Mouse (Mus musculus): ENCODE measurements around the gene Gm9125.
"Not testable (repeated sequence)": the region's sequence is repeated elsewhere in the genome, so short reads cannot be mapped to it uniquely, and the experiment has no call there.

Gene Gm9125

GRCm38 (mm10) chr3:94054785-94055184 is at the start of gene Gm9125:
Gm9125 (minus strand) TSS chr3:94054885.
- in situ Hi-C loops (cut with MboI; ENCODE audit: low sequenced_read_pairs): not testable (repeated sequence)

GRCm38 (mm10) chr3:94072544-94072943 is 17.9 kb upstream of the Gm9125 start, which contains the start of gene Gm10697:
Gm10697 (minus strand) TSS chr3:94072644.
- in situ Hi-C loops (cut with MboI; ENCODE audit: low sequenced_read_pairs): not testable (repeated sequence)

- in situ Hi-C loops (cut with MboI; ENCODE audit: low sequenced_read_pairs): not testable (repeated sequence)
Observed at GRCm38 (mm10) chr3:94049566-94050121, 5.0 kb downstream of the Gm9125 start.

GRCm38 (mm10) chr3:94038241-94038640 is 16.4 kb downstream of the Gm9125 start:
- in situ Hi-C loops (cut with MboI; ENCODE audit: low sequenced_read_pairs): not testable (repeated sequence)

- in situ Hi-C loops (cut with MboI; ENCODE audit: low sequenced_read_pairs): not testable (repeated sequence)
Observed at GRCm38 (mm10) chr3:94034400-94034799, 20.3 kb downstream of the Gm9125 start.

Data from CH12F3 (cell line).